Mouse (Mus musculus): ENCODE results near the gene Selenoh.
A peak's percentile ranks its signal among the peaks of the same experiment; 100 is the strongest.
"Not testable (repeated sequence)": the region's sequence is repeated elsewhere in the genome, so short reads cannot be mapped to it uniquely, and the experiment has no call there.

Gene Selenoh

GRCm38 (mm10) chr2:84671535-84671934 lies 965 bp upstream of the Selenoh start:
- DNase-seq (ENCODE audit: low spot score in 2 of 2), result not testable (repeated sequence)

GRCm38 (mm10) chr2:84669828-84670568 lies 572 bp downstream of the Selenoh start:
- DNase-seq (ENCODE audit: low spot score in 2 of 2), result peak in 1 of 2 experiments; percentile 22

GRCm38 (mm10) chr2:84666081-84666480 lies 4.5 kb downstream of the Selenoh start:
- DNase-seq (ENCODE audit: low spot score in 2 of 2), result no peak

GRCm38 (mm10) chr2:84662866-84663265 lies 7.7 kb downstream of the Selenoh start:
- DNase-seq (ENCODE audit: low spot score in 2 of 2), result no peak

GRCm38 (mm10) chr2:84660253-84660652 lies 10.3 kb downstream of the Selenoh start:
- DNase-seq (ENCODE audit: low spot score in 2 of 2), result no peak

- no peak for DNase-seq (ENCODE audit: low spot score in 2 of 2)
Observed at GRCm38 (mm10) chr2:84658806-84659205, 11.8 kb downstream of the Selenoh start, which contains the start of gene Btbd18. TSS of gene Btbd18 (plus strand) at chr2:84659079.

GRCm38 (mm10) chr2:84655864-84656263 lies 14.7 kb downstream of the Selenoh start:
- DNase-seq (ENCODE audit: low spot score in 2 of 2), result no peak

GRCm38 (mm10) chr2:84653354-84653753 lies 17.2 kb downstream of the Selenoh start:
- no peak for DNase-seq (ENCODE audit: low spot score in 2 of 2)

- DNase-seq (ENCODE audit: low spot score in 2 of 2), result peak; percentile 75 to 88
Observed at GRCm38 (mm10) chr2:84650464-84651195, 19.9 kb downstream of the Selenoh start, which contains the start of gene Ctnnd1. TSS of gene Ctnnd1 (minus strand) at chr2:84650765.

GRCm38 (mm10) chr2:84649674-84650073 lies 20.9 kb downstream of the Selenoh start:
- DNase-seq (ENCODE audit: low spot score in 2 of 2), result no peak

- DNase-seq (ENCODE audit: low spot score in 2 of 2), result no peak
Observed at GRCm38 (mm10) chr2:84648369-84648768, 22.2 kb downstream of the Selenoh start.

- no peak for DNase-seq (ENCODE audit: low spot score in 2 of 2)
Observed at GRCm38 (mm10) chr2:84647051-84647568, 23.5 kb downstream of the Selenoh start.

GRCm38 (mm10) chr2:84646138-84646537 lies 24.4 kb downstream of the Selenoh start:
- no peak for DNase-seq (ENCODE audit: low spot score in 2 of 2)

GRCm38 (mm10) chr2:84640833-84641232 lies 29.7 kb downstream of the Selenoh start:
- DNase-seq (ENCODE audit: low spot score in 2 of 2), result no peak

- DNase-seq (ENCODE audit: low spot score in 2 of 2), result no peak
Observed at GRCm38 (mm10) chr2:84638428-84639220, 31.9 kb downstream of the Selenoh start.

- DNase-seq (ENCODE audit: low spot score in 2 of 2), result no peak
Observed at GRCm38 (mm10) chr2:84637452-84638165, 33.0 kb downstream of the Selenoh start.

GRCm38 (mm10) chr2:84636231-84636741 lies 34.3 kb downstream of the Selenoh start:
- DNase-seq (ENCODE audit: low spot score in 2 of 2), result no peak

- DNase-seq (ENCODE audit: low spot score in 2 of 2), result peak; percentile 64 to 76
Observed at GRCm38 (mm10) chr2:84635611-84636010, 35.0 kb downstream of the Selenoh start.

- no peak for DNase-seq (ENCODE audit: low spot score in 2 of 2)
Observed at GRCm38 (mm10) chr2:84634934-84635482, 35.6 kb downstream of the Selenoh start.

- DNase-seq (ENCODE audit: low spot score in 2 of 2), result no peak
Observed at GRCm38 (mm10) chr2:84634006-84634405, 36.6 kb downstream of the Selenoh start.

- DNase-seq (ENCODE audit: low spot score in 2 of 2), result no peak
Observed at GRCm38 (mm10) chr2:84632999-84633398, 37.6 kb downstream of the Selenoh start.

Data from right cerebral cortex, postnatal 36 days (tissue).